Mouse (Mus musculus): ENCODE measurements around the gene Angel2. TPM values are rescaled to one million over a fixed set of nuclear protein-coding genes. Genes with fewer than 3 reads are reported as not detected.
"Not testable (repeated sequence)": the region's sequence is repeated elsewhere in the genome, so short reads cannot be mapped to it uniquely, and the experiment has no call there.

The Angel2 gene
- 45.3 and 50.5 TPM in 2 replicates for polyA plus RNA-seq (2012; rRNA removed)

DNA sequence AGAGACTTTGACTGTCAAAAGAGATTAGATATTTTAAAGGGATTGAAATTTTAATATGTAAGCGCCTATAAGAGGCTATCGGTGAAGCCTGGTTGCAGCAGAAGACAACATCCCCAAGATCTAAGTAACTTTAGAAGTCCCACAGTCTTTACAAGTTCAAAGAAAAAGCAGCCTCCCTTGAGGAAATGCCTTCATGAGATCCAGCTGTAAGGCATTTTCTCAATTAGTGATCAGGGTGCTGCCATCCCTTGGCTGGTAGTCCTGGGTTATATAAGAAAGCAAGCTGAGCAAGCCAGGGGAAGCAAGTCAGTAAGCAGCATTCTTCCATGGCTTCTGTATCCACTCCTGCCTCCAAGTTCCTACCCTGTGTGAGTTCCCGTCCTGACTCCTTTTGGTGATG lies at the start of gene Angel2:
Gene Angel2, plus strand, starts transcription at position 301 of the 400 bp plus-strand sequence.
- not testable (repeated sequence) for DNase-seq (ENCODE audit: low spot score)

DNA sequence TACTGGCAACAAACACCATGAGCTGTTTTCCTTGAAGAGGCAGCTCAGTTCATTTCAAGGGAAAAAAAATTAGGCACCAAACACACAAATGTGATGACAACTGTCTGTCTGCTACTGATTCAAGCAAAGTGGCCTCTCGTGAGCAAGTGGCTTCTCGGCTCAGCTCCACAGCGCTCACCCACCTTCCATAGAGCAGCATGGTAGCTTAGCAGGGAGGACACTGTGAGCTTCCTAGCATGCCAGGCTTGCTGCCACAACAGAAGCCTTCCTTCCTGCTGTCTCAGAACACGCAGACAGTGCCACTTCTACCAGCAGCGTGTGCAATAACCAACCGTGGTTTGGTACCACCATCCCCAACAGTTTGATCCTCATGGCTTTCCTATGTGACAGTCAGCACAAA lies 49.2 kb upstream of the Angel2 start:
- DNase-seq (ENCODE audit: low spot score) = no peak

DNA sequence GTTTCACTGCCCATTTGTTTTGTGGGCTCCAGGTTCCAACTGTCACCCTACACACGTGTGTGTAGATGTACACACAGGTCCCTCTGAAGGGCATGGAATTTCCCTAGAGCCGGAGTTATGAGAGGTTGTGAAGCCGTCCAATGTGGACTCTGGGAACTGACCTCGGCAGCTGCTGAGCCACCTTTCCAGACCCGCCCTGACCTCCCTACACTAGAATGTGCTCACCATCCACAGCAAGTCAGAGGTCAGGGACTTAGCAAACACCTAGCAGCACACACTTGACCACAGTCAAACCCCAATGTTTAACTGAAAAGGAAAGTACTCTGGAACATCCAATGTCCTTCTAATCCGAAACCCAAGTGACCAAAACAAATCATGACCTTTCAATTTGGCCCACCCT lies 44.3 kb upstream of the Angel2 start:
- no peak for DNase-seq (ENCODE audit: low spot score)

DNA sequence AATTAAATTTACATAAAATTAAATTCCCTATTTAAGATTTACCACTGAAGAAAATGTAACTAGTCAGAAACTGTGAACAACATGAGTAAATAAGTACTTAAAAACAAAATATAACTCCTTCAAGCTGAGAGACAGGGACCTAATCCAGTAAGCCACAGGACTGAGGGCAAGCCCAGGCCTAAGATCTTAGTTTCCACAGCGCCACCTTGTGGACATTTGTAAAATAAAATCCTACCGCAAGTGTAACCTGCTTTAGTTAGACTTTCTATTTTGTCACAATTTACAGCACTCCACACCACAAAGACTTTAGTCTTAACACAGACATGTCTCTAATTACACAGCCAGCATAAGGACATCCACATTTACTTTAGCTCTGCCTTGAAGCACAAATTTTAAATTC lies 43.5 kb upstream of the Angel2 start:
- DNase-seq (ENCODE audit: low spot score) = no peak

- no peak for DNase-seq (ENCODE audit: low spot score)
Measured at GRCm38 (mm10) chr1:190886014-190886413, 38.9 kb upstream of the Angel2 start.

DNA sequence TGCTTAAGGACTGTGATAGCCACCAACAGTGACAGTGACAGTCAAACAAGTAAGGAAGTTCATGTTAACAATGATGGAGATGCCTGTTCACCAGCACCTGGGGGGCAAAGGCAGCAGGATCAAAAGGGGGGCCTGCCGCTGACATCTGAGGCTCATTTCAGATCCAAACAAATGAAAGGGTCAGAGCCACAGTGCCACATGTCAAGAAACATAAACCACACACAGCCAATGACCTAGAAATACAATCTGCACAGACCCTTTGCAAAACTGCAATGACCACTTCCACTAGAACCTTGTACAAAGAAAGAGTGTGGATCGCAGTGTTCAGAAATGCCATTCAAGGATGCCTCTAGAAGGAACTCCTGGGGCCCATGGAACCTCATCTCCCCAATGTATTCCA lies 36.9 kb upstream of the Angel2 start:
- DNase-seq (ENCODE audit: low spot score) = no peak

DNA sequence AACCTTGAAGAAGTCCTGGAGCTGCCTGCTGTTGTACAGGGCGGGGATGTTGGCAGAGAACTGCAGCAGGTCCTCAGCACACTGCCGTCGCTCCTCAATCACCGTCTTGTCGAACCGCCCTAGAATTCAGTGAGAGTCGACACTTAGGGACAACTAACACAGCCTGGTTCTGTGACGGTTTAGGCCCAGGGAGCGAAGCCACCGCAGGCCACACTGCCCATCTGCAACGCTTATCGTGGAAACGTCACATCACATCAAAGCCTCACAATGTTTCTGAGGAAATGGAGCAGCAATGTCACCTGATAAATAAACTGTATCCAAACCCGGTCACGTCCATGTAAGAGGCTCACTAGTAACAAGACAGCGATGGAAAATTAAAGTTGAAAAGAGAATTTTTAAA lies 36.3 kb upstream of the Angel2 start:
- no peak for DNase-seq (ENCODE audit: low spot score)

DNA sequence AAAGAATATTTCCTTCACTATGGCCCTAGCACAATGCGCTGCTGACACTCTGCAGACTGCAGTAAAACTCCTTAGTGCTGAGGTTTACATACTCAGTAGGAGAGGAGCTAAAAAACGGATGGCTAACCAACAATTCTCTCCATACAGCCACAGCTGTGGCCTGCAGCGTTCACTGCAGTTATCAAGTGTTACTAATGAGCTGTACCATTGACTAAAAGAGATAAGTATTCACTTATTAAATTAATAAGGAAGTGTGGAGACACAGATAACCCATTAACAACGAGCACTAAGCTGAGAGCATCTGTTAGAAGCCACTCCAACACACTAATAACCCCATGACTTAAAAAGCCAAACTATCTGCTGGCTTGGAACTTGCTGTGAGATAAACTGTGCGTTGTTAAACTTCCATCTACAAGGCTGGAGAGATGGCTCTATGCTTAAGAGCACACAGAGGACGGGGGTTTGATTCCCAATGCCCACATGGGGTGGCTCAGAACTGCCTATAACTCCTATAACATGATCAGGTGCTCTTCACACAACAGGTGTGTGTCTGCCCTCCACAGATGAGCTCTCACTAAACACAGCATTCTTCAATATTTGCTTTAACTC lies 31.2 kb upstream of the Angel2 start:
- DNase-seq (ENCODE audit: low spot score) = no peak

DNA sequence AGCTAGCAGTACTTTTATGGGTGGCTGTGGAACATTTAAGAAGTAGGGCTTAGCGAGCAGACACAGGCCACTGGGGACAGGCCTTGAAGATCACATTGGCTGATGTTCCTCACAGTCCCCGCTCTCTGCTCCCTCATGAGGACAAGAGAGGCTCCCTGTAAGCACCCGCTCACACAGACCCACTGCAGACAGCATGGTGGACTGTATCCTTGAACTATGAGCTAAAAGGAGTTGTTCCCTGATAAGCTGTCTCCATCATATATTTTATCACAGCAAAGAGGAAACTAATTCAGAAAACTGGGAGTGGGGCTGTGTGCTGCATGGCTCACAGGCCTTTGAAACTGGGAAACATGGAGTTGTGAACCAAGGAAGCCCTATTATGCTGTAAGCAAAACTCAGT lies 26.7 kb upstream of the Angel2 start:
- no peak for DNase-seq (ENCODE audit: low spot score)

- DNase-seq (ENCODE audit: low spot score) = no peak
Measured at GRCm38 (mm10) chr1:190898899-190899575, 25.9 kb upstream of the Angel2 start.

GRCm38 (mm10) chr1:190901082-190901481 lies 23.8 kb upstream of the Angel2 start:
- DNase-seq (ENCODE audit: low spot score) = no peak

DNA sequence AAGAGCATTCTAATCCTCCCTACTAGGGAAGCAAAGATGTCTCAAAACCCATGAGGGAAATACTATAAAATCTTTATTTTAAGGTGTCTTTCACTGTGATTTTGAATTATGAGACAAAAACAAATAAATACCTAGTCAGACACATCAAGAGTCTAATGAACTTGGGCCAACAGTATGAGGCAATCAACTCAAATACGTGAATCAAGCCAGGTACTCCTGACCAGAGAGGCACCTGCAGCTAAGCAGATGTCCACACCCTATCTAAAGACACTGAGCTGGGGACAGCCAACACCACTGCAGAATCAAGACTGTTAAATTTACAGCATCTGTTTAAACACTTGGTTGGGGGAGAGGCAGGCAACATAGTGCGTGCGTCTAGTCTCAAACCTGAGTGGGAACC lies 20.8 kb upstream of the Angel2 start:
- DNase-seq (ENCODE audit: low spot score) = no peak

GRCm38 (mm10) chr1:190904714-190905113 lies 20.2 kb upstream of the Angel2 start:
- DNase-seq (ENCODE audit: low spot score) = no peak

DNA sequence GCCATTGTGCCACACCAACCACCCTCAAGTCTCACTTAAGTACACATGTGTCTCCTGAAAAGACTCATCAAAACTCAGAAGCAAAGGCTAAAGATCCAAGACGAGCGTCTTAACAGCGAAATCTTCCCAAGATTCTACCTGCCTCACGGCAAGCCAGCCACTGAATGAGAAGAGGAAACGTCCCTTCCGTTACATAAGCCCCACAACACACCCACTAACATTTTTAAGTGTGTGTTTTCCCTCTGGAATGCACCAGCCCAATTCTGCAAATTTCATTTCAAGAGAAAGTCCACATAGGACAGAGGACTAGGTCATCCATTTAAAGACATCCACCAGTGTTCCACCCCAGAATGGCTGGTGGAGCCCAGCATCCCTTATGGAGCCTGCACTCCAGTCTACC lies 14.1 kb upstream of the Angel2 start:
- no peak for DNase-seq (ENCODE audit: low spot score)

DNA sequence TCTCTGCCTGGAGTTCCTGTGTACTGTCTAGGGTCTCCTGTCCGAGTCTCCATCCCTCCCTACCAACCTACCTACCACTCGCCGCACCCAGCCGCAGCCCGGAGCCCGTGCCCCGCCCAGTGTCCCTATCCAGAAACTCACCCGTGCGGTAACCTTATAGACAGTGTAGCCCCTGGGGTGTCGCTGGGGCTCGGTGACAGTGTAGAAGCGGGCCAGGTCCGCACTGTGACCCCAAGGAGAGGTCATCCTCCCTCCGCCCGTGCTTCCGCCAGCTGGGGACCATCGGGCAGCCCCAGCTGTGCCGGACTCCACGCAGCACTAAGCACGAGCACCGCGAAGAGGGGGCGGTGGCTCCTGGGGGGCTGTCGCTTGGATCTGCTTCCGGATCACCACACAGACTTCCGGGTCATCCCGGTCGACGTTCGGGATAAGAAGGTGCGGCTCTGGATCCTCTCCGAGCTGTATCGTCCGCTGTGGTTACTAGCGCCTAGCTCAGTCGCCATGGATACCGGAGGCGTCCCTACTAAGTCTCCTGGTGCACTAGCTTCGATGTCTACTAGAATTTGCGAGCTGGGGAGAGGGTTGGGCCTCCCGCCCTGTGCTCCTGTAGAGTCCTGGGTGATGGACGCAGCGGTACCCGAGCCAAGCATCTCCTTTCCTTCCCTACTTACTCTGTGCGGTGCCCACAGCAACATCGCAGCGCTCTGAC lies 13.3 kb upstream of the Angel2 start, which contains the start of gene Rps6kc1:
Gene Rps6kc1, minus strand, starts transcription at position 356 of the 709 bp plus-strand sequence.
- peak; percentile 70 for DNase-seq (ENCODE audit: low spot score)

- DNase-seq (ENCODE audit: low spot score) = no peak
Measured at GRCm38 (mm10) chr1:190912623-190913022, 12.3 kb upstream of the Angel2 start.

DNA sequence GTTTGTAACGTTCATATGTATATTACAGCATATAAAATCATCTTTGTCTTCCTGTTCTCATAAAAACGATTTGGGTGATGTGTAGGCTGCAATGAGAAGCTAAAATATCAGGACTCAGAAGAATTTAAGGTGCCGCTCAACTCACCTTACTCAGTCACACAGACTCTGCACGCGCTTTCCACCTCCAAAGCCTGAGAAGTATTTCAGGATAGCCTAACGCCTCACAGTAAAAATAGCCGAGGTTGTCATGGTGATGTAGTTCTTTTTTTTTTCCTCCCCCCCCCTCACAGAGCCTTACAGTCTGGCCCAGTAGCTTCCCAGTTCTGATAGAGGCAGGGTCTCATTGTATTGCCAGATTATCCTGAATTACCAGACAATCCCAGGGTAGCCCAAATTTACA lies 6.0 kb upstream of the Angel2 start:
- DNase-seq (ENCODE audit: low spot score) = no peak

DNA sequence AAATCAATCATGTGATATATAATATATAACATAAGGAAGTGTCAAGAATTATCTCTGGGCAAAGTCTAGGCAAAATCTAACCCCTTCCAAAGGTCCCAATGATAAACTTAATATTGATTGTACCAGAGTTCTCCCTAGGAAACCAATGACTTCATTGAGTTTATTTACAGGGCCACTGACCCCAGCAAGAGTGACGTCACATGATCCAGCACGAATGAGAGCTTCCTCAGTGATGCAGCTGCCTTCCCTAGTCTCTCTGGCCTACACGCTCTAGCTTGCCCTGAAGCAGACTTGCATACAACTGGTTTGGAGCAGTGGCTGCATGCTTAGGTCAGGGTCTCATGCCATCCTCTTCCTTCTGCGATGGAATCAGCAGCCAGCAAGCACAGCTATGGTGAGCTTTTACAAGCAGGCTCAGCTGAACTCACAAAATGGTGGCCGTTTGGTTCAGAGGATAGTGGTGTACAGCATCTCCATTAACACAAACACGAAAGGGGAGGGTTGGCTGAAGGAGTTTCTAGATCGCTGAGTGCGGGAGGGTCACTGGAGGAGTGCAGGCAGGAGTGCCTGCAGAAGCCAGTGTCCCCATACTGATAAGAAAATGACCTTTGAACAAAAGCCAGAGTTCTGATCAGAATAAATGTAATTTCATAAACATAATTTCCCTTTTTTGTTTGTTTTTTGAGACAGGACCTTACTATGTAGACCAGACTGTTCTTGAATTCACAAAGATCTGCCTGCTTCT lies 5.0 kb upstream of the Angel2 start:
- no peak for DNase-seq (ENCODE audit: low spot score)

GRCm38 (mm10) chr1:190927311-190927710 lies 2.4 kb downstream of the Angel2 start:
- DNase-seq (ENCODE audit: low spot score) = no peak

GRCm38 (mm10) chr1:190927751-190928369 lies 2.9 kb downstream of the Angel2 start:
- no peak for DNase-seq (ENCODE audit: low spot score)

DNA sequence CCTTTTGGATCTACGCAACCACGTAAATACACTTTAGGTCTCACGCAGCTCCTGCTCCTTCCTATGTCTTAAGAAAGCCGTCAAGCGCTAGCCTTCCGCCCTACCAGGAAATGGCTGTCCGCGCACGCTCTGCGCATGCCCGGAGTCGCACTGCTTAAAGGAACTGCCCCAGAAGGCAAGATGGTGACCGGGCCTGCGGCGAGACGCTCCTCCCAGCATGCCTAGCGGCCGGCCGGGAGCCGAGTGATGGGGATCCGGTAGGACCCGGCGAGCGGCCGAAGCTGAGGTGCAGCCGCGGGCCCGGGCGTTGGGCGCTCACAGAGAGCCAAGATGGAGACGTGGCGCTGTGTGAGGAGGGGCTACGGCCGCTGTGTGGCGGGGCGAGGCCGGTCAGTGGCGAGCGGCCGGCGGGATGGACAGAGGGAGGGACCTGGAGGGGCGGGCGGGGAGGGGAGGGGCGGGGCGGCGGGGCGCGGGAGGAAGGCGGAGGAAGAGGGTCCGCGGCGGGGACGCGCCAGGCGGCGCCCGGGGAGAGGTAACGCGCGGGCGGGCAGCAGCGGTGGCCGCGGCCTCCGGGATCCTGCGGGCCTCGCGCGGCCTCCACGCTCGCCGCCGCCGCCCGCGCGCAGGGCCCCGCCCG lies 3.6 kb downstream of the Angel2 start:
- peak; percentile 98 for DNase-seq (ENCODE audit: low spot score)
